Mouse (Mus musculus): ENCODE results near the gene Zfp518b. TPM values are rescaled to one million over a fixed set of nuclear protein-coding genes. Genes with fewer than 3 reads are reported as not detected.

The Zfp518b gene
- total and polyA plus RNA-seq, 3 experiments, result not detected

- no peak overlapping the region for H3K27ac ChIP-seq (ENCODE audit: control insufficient read depth, low read depth, low read length)
- no peak for DNase-seq (ENCODE audit: low read depth, low spot score)
- no peaks in the 10 kb centered on the region for H3K79me2 ChIP-seq (ENCODE audit: control insufficient read depth, insufficient read depth, low read length, poor library complexity)
- no peaks in the 10 kb centered on the region for H3K4me1 ChIP-seq (ENCODE audit: control insufficient read depth in 1 of 2, insufficient read depth in 2 of 2, low read length in 2 of 2)
- TF ChIP-seq ZMIZ1 (IDR thresholded peaks at IDR 0.05; ENCODE audit: low read depth, low read length) (no peak), SMC3 (IDR thresholded peaks at IDR 0.05; ENCODE audit: low read depth, low read length) (no peak), POLR2A (IDR thresholded peaks at IDR 0.05; ENCODE audit: control insufficient read depth in 1 of 2, insufficient read depth in 1 of 2, low read depth in 1 of 2, low read length in 2 of 2, poor library complexity in 1 of 2) (no peak), NELFE (IDR thresholded peaks at IDR 0.05; ENCODE audit: low read depth, low read length) (no peak), MXI1 (IDR thresholded peaks at IDR 0.05; ENCODE audit: low read depth, low read length) (no peak), TAL1 (IDR thresholded peaks at IDR 0.05; ENCODE audit: low read length) (no peak), ZNF384 (IDR thresholded peaks at IDR 0.05; ENCODE audit: low read depth, low read length) (no peak), TBP (IDR thresholded peaks at IDR 0.05; ENCODE audit: low read depth, low read length) (no peak), POLR2AphosphoS5 (IDR thresholded peaks at IDR 0.05; ENCODE audit: borderline replicate concordance, low read depth, low read length) (no peak), MAFK (IDR thresholded peaks at IDR 0.05; ENCODE audit: borderline replicate concordance, low read depth, low read length) (no peak), CTCF (IDR thresholded peaks at IDR 0.05 in 2 of 3, conservative IDR thresholded peaks at IDR 0.05 in 1 of 3; ENCODE audit: control insufficient read depth in 1 of 3, insufficient read depth in 1 of 3, low read depth in 2 of 3, low read length in 3 of 3, poor library complexity in 1 of 3, severe bottlenecking in 1 of 3) (no peak), RCOR1 (IDR thresholded peaks at IDR 0.05; ENCODE audit: low read depth, low read length) (no peak), TCF12 (IDR thresholded peaks at IDR 0.05; ENCODE audit: low read depth, low read length) (no peak), RAD21 (IDR thresholded peaks at IDR 0.05; ENCODE audit: low read depth, low read length) (no peak), NRF1 (IDR thresholded peaks at IDR 0.05; ENCODE audit: insufficient read depth, low read depth, low read length, poor library complexity, severe bottlenecking) (no peak), ELF1 (IDR thresholded peaks at IDR 0.05; ENCODE audit: low read depth, low read length) (no peak), JUND (IDR thresholded peaks at IDR 0.05; ENCODE audit: low read depth, low read length) (no peak), ZC3H11A (IDR thresholded peaks at IDR 0.05; ENCODE audit: low read depth, low read length) (no peak), ETS1 (IDR thresholded peaks at IDR 0.05; ENCODE audit: low read depth, low read length) (no peak), CHD2 (IDR thresholded peaks at IDR 0.05; ENCODE audit: low read length) (no peak)
- no peaks in the 10 kb centered on the region for H3K36me3 ChIP-seq (ENCODE audit: control insufficient read depth in 1 of 2, insufficient read depth in 2 of 2, low read length in 2 of 2)
- H3K9me3 ChIP-seq (replicated peaks; ENCODE audit: insufficient read depth, low read length), result no peaks in the 10 kb centered on the region
- H3K27me3 ChIP-seq (ENCODE audit: control insufficient read depth in 1 of 2, insufficient read depth in 2 of 2, low read length in 2 of 2), result no peaks in the 10 kb centered on the region
- H3K9ac ChIP-seq (ENCODE audit: control insufficient read depth, low read depth, low read length, poor library complexity, severe bottlenecking), result no peak overlapping the region
- no peak overlapping the region for H3K4me3 ChIP-seq (ENCODE audit: control insufficient read depth in 1 of 2, insufficient read depth in 1 of 2, low read depth in 2 of 2, low read length in 2 of 2)
These were observed 33.2 kb downstream of the Zfp518b start for GRCm38 (mm10) chr5:38651455-38651854.

- H3K9ac ChIP-seq (ENCODE audit: control insufficient read depth, low read depth, low read length, poor library complexity, severe bottlenecking), result no peak overlapping the region
- H3K27me3 ChIP-seq (ENCODE audit: control insufficient read depth in 1 of 2, insufficient read depth in 2 of 2, low read length in 2 of 2), result no peaks in the 10 kb centered on the region
- DNase-seq (ENCODE audit: low read depth, low spot score), result no peak
- TF ChIP-seq CHD1 (IDR thresholded peaks at IDR 0.05; ENCODE audit: low read depth, low read length) (no peak), TCF12 (IDR thresholded peaks at IDR 0.05; ENCODE audit: low read depth, low read length) (no peak), MXI1 (IDR thresholded peaks at IDR 0.05; ENCODE audit: low read depth, low read length) (no peak), USF2 (IDR thresholded peaks at IDR 0.05; ENCODE audit: borderline replicate concordance in 1 of 2, insufficient read depth in 1 of 2, low read depth in 1 of 2, low read length in 2 of 2) (no peak), POLR2AphosphoS2 (IDR thresholded peaks at IDR 0.05; ENCODE audit: low read length) (no peak), TBP (IDR thresholded peaks at IDR 0.05; ENCODE audit: low read depth, low read length) (no peak), ZKSCAN1 (IDR thresholded peaks at IDR 0.05; ENCODE audit: low read depth, low read length) (no peak), NELFE (IDR thresholded peaks at IDR 0.05; ENCODE audit: low read depth, low read length) (no peak), ELF1 (IDR thresholded peaks at IDR 0.05; ENCODE audit: low read depth, low read length) (no peak), MAZ (IDR thresholded peaks at IDR 0.05; ENCODE audit: low read depth, low read length) (no peak), MAFK (IDR thresholded peaks at IDR 0.05; ENCODE audit: borderline replicate concordance, low read depth, low read length) (no peak), MYB (IDR thresholded peaks at IDR 0.05; ENCODE audit: low read depth, low read length) (no peak), ZC3H11A (IDR thresholded peaks at IDR 0.05; ENCODE audit: low read depth, low read length) (no peak), ZNF384 (IDR thresholded peaks at IDR 0.05; ENCODE audit: low read depth, low read length) (no peak), EP300 (IDR thresholded peaks at IDR 0.05; ENCODE audit: low read depth in 1 of 2, low read length in 2 of 2) (no peak), RCOR1 (IDR thresholded peaks at IDR 0.05; ENCODE audit: low read depth, low read length) (no peak), E2F4 (IDR thresholded peaks at IDR 0.05; ENCODE audit: borderline replicate concordance, low read depth, low read length) (no peak), MAX (IDR thresholded peaks at IDR 0.05; ENCODE audit: low read length) (no peak)
- no peaks in the 10 kb centered on the region for H3K79me2 ChIP-seq (ENCODE audit: control insufficient read depth, insufficient read depth, low read length, poor library complexity)
- H3K36me3 ChIP-seq (ENCODE audit: control insufficient read depth in 1 of 2, insufficient read depth in 2 of 2, low read length in 2 of 2), result no peaks in the 10 kb centered on the region
- no peak overlapping the region for H3K4me3 ChIP-seq (ENCODE audit: control insufficient read depth in 1 of 2, insufficient read depth in 1 of 2, low read depth in 2 of 2, low read length in 2 of 2)
- no peak overlapping the region for H3K27ac ChIP-seq (ENCODE audit: control insufficient read depth, low read depth, low read length)
- H3K4me1 ChIP-seq (ENCODE audit: control insufficient read depth in 1 of 2, insufficient read depth in 2 of 2, low read length in 2 of 2), result no peaks in the 10 kb centered on the region
- H3K9me3 ChIP-seq (replicated peaks; ENCODE audit: insufficient read depth, low read length), result no peaks in the 10 kb centered on the region
These were observed 43.1 kb downstream of the Zfp518b start for GRCm38 (mm10) chr5:38641526-38641925.
